Mouse (Mus musculus): Measurements from ENCODE around the gene Csnk1g1.
A peak's percentile ranks its signal among the peaks of the same experiment; 100 is the strongest.

DNA sequence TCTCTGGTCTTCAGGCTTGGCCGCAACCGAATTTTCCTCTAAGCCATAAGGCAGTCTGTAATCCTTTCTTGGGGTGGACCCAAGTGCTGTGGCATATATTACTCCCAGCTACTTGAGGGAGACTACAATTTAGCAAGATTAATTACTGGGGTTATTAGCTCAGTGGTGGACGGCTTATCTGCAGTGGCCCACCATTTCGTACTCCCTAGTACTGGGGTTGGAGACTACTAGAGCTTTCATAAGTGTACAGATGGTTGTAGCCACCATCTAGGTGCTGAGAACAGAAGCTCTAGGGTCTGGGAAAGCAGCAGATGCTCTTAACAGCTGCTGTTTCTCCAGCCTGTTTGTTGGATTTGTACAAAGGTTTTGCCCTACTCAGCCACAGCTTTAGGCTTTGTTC is 152.3 kb downstream of the Csnk1g1 start:
- TF ChIP-seq MYOG (IDR thresholded peaks at IDR 0.05; ENCODE audit: control insufficient read depth in 1 of 3, insufficient read depth in 1 of 3, insufficient read length in 2 of 3, low read depth in 2 of 3) (no peak), E2F4 (IDR thresholded peaks at IDR 0.05; ENCODE audit: insufficient read depth) (no peak), POLR2A (IDR thresholded peaks at IDR 0.05; ENCODE audit: insufficient read length, low read depth) (no peak), USF1 (IDR thresholded peaks at IDR 0.05; ENCODE audit: low read depth) (no peak), MYOD1 (IDR thresholded peaks at IDR 0.05; ENCODE audit: control insufficient read depth in 1 of 3, insufficient read length in 2 of 3, low read depth in 2 of 3) (peak in 1 of 3 experiments; percentile 29), CEBPB (IDR thresholded peaks at IDR 0.05; ENCODE audit: insufficient read depth, poor library complexity, severe bottlenecking) (no peak), MAX (IDR thresholded peaks at IDR 0.05; ENCODE audit: low read depth) (no peak), POLR2AphosphoS2 (IDR thresholded peaks at IDR 0.05; ENCODE audit: insufficient read length, low read depth) (no peak), TCF12 (IDR thresholded peaks at IDR 0.05; ENCODE audit: insufficient read depth, poor library complexity, severe bottlenecking) (no peak), REST (IDR thresholded peaks at IDR 0.05; ENCODE audit: insufficient read depth, insufficient read length) (no peak)

Measured in myocyte (in vitro differentiated cells).